Mouse (Mus musculus): ENCODE results near the gene Rufy4. TPM values are rescaled to one million over a fixed set of nuclear protein-coding genes. Genes with fewer than 3 reads are reported as not detected.
A peak's percentile ranks its signal among the peaks of the same experiment; 100 is the strongest.
"Not testable (repeated sequence)": the region's sequence is repeated elsewhere in the genome, so short reads cannot be mapped to it uniquely, and the experiment has no call there.

Rufy4 gene
- polyA plus RNA-seq, 1 experiment from 2014 or later, result not detected

- Histone ChIP-seq H3K36me3 (ENCODE audit: control insufficient read depth, insufficient read depth) (no peaks in the 10 kb centered on the region), H3K9ac (ENCODE audit: low read depth, low read length) (no peak overlapping the region), H3K4me2 (ENCODE audit: low read depth, low read length) (no peak overlapping the region), H3K4me3 (ENCODE audit: low read depth, low read length) (no peak overlapping the region), H3K4me1 (ENCODE audit: control insufficient read depth, low read depth, low read length) (peaks cover 6% of the 10 kb centered on the region; the same call in 1 of the 2 replicates), H3K27ac (ENCODE audit: low read length) (no peak overlapping the region), H3K27me3 (ENCODE audit: control insufficient read depth, insufficient read depth, low read depth, low read length) (no peaks in the 10 kb centered on the region), H3K9me3 (replicated peaks; ENCODE audit: control insufficient read depth, low read length) (no peaks in the 10 kb centered on the region)
- ATAC-seq (ENCODE audit: low read depth), result no peak; the same call in 1 of the 2 replicates
- WGBS (ENCODE audit: insufficient replicate concordance), result 12% methylated on average over 3 of the region's 3 CpGs
These were observed 25.8 kb downstream of the Rufy4 start for GRCm38 (mm10) chr1:74151091-74151490.

GRCm38 (mm10) chr1:74153461-74154184, 28.3 kb downstream of the Rufy4 start, which contains the start of gene Cxcr2:
Cxcr2 (plus strand) TSS chr1:74153989.
- Histone ChIP-seq H3K9me3 (replicated peaks; ENCODE audit: control insufficient read depth, low read length) (no peaks in the 10 kb centered on the region), H3K4me3 (ENCODE audit: low read depth, low read length) (peak within 1 kb of the TSS; percentile 31), H3K9ac (ENCODE audit: low read depth, low read length) (no peak within 1 kb of the TSS), H3K36me3 (ENCODE audit: control insufficient read depth, insufficient read depth) (no peaks in the 10 kb centered on the region), H3K4me1 (ENCODE audit: control insufficient read depth, low read depth, low read length) (peaks cover 3% of the 10 kb centered on the region; the same call in 1 of the 2 replicates), H3K27ac (ENCODE audit: low read length) (peak within 1 kb of the TSS; percentile 31), H3K27me3 (ENCODE audit: control insufficient read depth, insufficient read depth, low read depth, low read length) (no peaks in the 10 kb centered on the region), H3K4me2 (ENCODE audit: low read depth, low read length) (no peak within 1 kb of the TSS)
- no peak for ATAC-seq (ENCODE audit: low read depth)
- WGBS (ENCODE audit: insufficient replicate concordance), result 31% methylated on average over 8 of the region's 8 CpGs

- Histone ChIP-seq H3K4me1 (ENCODE audit: control insufficient read depth, low read depth, low read length) (peaks cover 3% of the 10 kb centered on the region; the same call in 1 of the 2 replicates), H3K4me2 (ENCODE audit: low read depth, low read length) (no peak overlapping the region), H3K27ac (ENCODE audit: low read length) (no peak overlapping the region), H3K9ac (ENCODE audit: low read depth, low read length) (no peak overlapping the region), H3K27me3 (ENCODE audit: control insufficient read depth, insufficient read depth, low read depth, low read length) (no peaks in the 10 kb centered on the region), H3K36me3 (ENCODE audit: control insufficient read depth, insufficient read depth) (no peaks in the 10 kb centered on the region), H3K4me3 (ENCODE audit: low read depth, low read length) (peak overlapping the region; percentile 25), H3K9me3 (replicated peaks; ENCODE audit: control insufficient read depth, low read length) (no peaks in the 10 kb centered on the region)
- ATAC-seq (ENCODE audit: low read depth), result no peak
- WGBS (ENCODE audit: insufficient replicate concordance), result 33% methylated on average over 6 of the region's 6 CpGs
These were observed 30.2 kb downstream of the Rufy4 start for GRCm38 (mm10) chr1:74155435-74156012.

DNA sequence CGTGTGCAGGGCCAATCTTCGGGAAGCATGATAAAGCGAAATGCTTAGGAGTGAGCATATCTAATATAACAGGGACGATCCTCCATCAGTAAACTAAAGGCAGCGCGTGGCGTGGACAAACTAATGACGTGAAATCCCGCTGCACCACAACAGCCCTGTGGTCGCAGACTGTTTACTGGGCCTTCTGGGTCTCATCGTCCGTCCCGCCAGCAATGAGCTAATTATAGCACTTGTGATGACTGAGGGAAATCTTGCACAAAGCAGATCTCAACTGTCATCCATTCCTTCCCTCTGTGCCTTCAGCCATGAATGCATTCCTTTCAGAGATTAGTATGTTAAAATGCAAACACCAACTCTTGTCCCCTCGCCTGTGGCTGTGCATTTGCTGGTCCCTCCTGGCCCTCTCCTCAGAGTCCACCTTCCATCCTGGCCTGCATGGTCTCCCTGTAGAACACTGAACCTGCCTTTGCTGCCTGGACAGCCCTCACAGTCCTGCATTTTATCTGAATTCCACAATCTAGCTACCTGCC, 31.1 kb downstream of the Rufy4 start:
- Histone ChIP-seq H3K4me2 (ENCODE audit: low read depth, low read length) (0 out of 2 replicates have a peak overlapping the region, but pooled peaks have one; percentile 6), H3K4me1 (ENCODE audit: control insufficient read depth, low read depth, low read length) (no peaks in the 10 kb centered on the region; the same call in 1 of the 2 replicates), H3K9ac (ENCODE audit: low read depth, low read length) (no peak overlapping the region), H3K27ac (ENCODE audit: low read length) (no peak overlapping the region), H3K27me3 (ENCODE audit: control insufficient read depth, insufficient read depth, low read depth, low read length) (no peaks in the 10 kb centered on the region), H3K9me3 (replicated peaks; ENCODE audit: control insufficient read depth, low read length) (no peaks in the 10 kb centered on the region), H3K4me3 (ENCODE audit: low read depth, low read length) (no peak overlapping the region; the same call in 1 of the 2 replicates), H3K36me3 (ENCODE audit: control insufficient read depth, insufficient read depth) (no peaks in the 10 kb centered on the region)
- WGBS (ENCODE audit: insufficient replicate concordance), result 18% methylated on average over 14 of the region's 14 CpGs
- no peak for ATAC-seq (ENCODE audit: low read depth)

DNA sequence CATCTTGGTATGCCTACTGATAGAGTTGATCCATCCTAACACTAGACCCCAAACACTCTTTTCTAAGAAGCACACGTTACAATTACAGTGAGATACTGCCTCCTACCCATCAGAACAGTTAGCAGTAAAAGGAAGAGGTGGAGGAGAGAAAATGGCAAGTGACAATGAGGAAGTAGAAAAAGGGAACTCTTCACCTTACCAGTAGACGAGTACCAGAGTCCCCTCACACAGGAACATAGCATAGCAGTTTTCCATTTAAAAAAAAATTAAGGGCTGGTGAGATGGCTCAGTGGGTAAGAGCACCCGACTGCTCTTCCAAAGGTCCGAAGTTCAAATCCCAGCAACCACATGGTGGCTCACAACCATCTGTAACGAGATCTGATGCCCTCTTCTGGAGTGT, 34.3 kb downstream of the Rufy4 start:
- not testable (repeated sequence) for H3K27me3 ChIP-seq (ENCODE audit: control insufficient read depth, insufficient read depth, low read depth, low read length); H3K36me3 ChIP-seq (ENCODE audit: control insufficient read depth, insufficient read depth); H3K4me3 ChIP-seq (ENCODE audit: low read depth, low read length); H3K9me3 ChIP-seq (replicated peaks; ENCODE audit: control insufficient read depth, low read length); H3K4me2 ChIP-seq (ENCODE audit: low read depth, low read length); H3K9ac ChIP-seq (ENCODE audit: low read depth, low read length); ATAC-seq (ENCODE audit: low read depth); H3K4me1 ChIP-seq (ENCODE audit: control insufficient read depth, low read depth, low read length); H3K27ac ChIP-seq (ENCODE audit: low read length)
- WGBS (ENCODE audit: insufficient replicate concordance), result 27% methylated on average over 4 of the region's 5 CpGs

- no peaks in the 10 kb centered on the region for H3K36me3 ChIP-seq (ENCODE audit: control insufficient read depth, insufficient read depth)
- 37% methylated on average over 2 of the region's 2 CpGs for WGBS (ENCODE audit: insufficient replicate concordance)
- no peak overlapping the region for H3K9ac ChIP-seq (ENCODE audit: low read depth, low read length)
- H3K27me3 ChIP-seq (ENCODE audit: control insufficient read depth, insufficient read depth, low read depth, low read length), result no peaks in the 10 kb centered on the region
- no peak overlapping the region for H3K4me3 ChIP-seq (ENCODE audit: low read depth, low read length)
- H3K4me2 ChIP-seq (ENCODE audit: low read depth, low read length), result no peak overlapping the region
- H3K4me1 ChIP-seq (ENCODE audit: control insufficient read depth, low read depth, low read length), result no peaks in the 10 kb centered on the region
- no peak for ATAC-seq (ENCODE audit: low read depth)
- H3K27ac ChIP-seq (ENCODE audit: low read length), result no peak overlapping the region
- H3K9me3 ChIP-seq (replicated peaks; ENCODE audit: control insufficient read depth, low read length), result no peaks in the 10 kb centered on the region
These were observed 34.7 kb downstream of the Rufy4 start for GRCm38 (mm10) chr1:74160036-74160435.

DNA sequence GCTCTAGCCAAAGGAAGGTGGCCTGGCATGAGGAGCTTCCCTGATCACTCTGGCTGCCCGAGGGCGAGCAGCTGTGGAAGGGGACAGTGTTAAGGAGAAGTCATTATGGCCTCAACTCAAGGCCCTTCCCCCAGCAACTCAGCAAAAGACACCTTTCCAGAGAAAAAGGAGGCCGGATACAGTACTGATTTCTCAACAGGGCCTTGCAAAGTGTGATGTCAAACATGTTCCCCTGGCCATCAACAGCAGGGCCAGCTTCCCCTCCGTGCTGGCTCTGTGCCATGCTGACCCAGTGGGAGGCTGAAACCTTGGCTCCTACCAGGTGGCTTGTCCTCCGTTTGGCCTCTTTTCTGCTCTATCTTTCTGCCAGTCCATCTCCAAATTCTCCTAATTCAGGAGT, 41.8 kb downstream of the Rufy4 start:
- peaks cover 3% of the 10 kb centered on the region for H3K4me1 ChIP-seq (ENCODE audit: control insufficient read depth, low read depth, low read length)
- no peaks in the 10 kb centered on the region for H3K9me3 ChIP-seq (replicated peaks; ENCODE audit: control insufficient read depth, low read length)
- WGBS (ENCODE audit: insufficient replicate concordance), result 51% methylated on average over 5 of the region's 5 CpGs
- H3K4me2 ChIP-seq (ENCODE audit: low read depth, low read length), result no peak overlapping the region
- H3K36me3 ChIP-seq (ENCODE audit: control insufficient read depth, insufficient read depth), result no peaks in the 10 kb centered on the region
- peak; percentile 30; the same call in 1 of the 2 replicates for ATAC-seq (ENCODE audit: low read depth)
- no peaks in the 10 kb centered on the region for H3K27me3 ChIP-seq (ENCODE audit: control insufficient read depth, insufficient read depth, low read depth, low read length)
- H3K27ac ChIP-seq (ENCODE audit: low read length), result peak overlapping the region; percentile 47
- H3K4me3 ChIP-seq (ENCODE audit: low read depth, low read length), result no peak overlapping the region
- H3K9ac ChIP-seq (ENCODE audit: low read depth, low read length), result no peak overlapping the region

- no peak for ATAC-seq (ENCODE audit: low read depth)
- no peak overlapping the region for H3K9ac ChIP-seq (ENCODE audit: low read depth, low read length)
- H3K36me3 ChIP-seq (ENCODE audit: control insufficient read depth, insufficient read depth), result no peaks in the 10 kb centered on the region
- 65% methylated on average over 3 of the region's 3 CpGs for WGBS (ENCODE audit: insufficient replicate concordance)
- H3K27me3 ChIP-seq (ENCODE audit: control insufficient read depth, insufficient read depth, low read depth, low read length), result no peaks in the 10 kb centered on the region
- peaks cover 3% of the 10 kb centered on the region for H3K4me1 ChIP-seq (ENCODE audit: control insufficient read depth, low read depth, low read length)
- H3K9me3 ChIP-seq (replicated peaks; ENCODE audit: control insufficient read depth, low read length), result no peaks in the 10 kb centered on the region
- H3K27ac ChIP-seq (ENCODE audit: low read length), result no peak overlapping the region
- H3K4me2 ChIP-seq (ENCODE audit: low read depth, low read length), result no peak overlapping the region
- H3K4me3 ChIP-seq (ENCODE audit: low read depth, low read length), result no peak overlapping the region
These were observed 44.4 kb downstream of the Rufy4 start for GRCm38 (mm10) chr1:74169721-74170120.

DNA sequence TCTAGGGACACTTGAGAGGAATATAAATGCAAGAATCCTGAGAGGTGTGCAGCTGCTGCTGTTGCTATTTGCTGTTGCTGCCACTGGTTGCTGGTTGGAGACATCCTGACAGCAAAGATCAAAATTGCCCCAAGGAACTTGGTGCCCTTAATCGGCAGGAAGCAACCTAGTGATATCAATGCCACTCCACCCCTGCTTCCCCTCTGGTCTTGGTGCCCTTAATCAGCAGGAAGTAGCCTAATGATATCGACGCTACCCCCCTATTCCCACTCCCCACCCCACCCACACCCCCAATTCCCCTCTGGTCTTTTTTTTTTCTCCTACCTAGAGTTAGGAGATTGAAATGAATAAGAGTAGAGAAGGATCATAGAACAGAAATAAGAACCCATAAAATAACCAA, 47.4 kb downstream of the Rufy4 start:
- H3K4me3 ChIP-seq (ENCODE audit: low read depth, low read length), result no peak overlapping the region
- no peaks in the 10 kb centered on the region for H3K27me3 ChIP-seq (ENCODE audit: control insufficient read depth, insufficient read depth, low read depth, low read length)
- ATAC-seq (ENCODE audit: low read depth), result no peak
- no peaks in the 10 kb centered on the region for H3K36me3 ChIP-seq (ENCODE audit: control insufficient read depth, insufficient read depth)
- WGBS (ENCODE audit: insufficient replicate concordance), result 10% methylated on average over 3 of the region's 3 CpGs
- H3K4me1 ChIP-seq (ENCODE audit: control insufficient read depth, low read depth, low read length), result no peaks in the 10 kb centered on the region; the same call in 1 of the 2 replicates
- H3K9ac ChIP-seq (ENCODE audit: low read depth, low read length), result no peak overlapping the region
- H3K27ac ChIP-seq (ENCODE audit: low read length), result no peak overlapping the region
- H3K4me2 ChIP-seq (ENCODE audit: low read depth, low read length), result no peak overlapping the region
- no peaks in the 10 kb centered on the region for H3K9me3 ChIP-seq (replicated peaks; ENCODE audit: control insufficient read depth, low read length)
